In the genomic region with DNA sequence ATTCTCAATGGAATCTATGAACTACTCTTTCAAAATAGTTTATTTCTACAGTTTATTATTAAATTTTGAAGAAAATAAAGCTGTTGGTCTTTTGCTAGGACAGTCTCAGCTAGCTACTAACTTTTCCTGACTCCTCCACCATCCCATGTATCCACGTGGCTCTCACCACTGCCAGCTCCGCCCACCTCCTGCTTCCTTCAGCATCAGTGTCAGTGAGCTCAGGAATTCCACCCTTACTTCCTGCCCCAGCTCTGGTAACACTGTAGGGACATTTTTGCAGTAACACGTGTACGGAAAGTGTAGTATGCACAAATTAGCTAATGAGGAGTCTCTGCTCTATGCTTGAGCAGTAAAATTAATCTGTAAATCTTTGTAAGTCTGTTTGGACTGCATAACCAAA, we compare ENCODE assay signal across 12 mouse cellular contexts. TPM values are rescaled to one million over a fixed set of nuclear protein-coding genes. Genes with fewer than 3 reads are reported as not detected.
DNase-seq lines count a peak whose midpoint lies in the region; ATAC-seq and TF ChIP-seq lines count a peak whose summit lies in the region.
"Had no signal": no experiment of that assay in that cellular context is flagged by ENCODE, and none has a peak within 500 bp of the region (broad histone marks: within the 10 kb centered on the region; RNA-seq: fewer than 3 reads in every experiment).

No protein-coding gene starts in this region.

- no peak overlapping the region for H3K4me2 ChIP-seq in midbrain, embryonic 13.5 days (replicated peaks)
- H3K4me2 ChIP-seq: embryonic facial prominence, embryonic 12.5 days; limb, embryonic 15.5 days; stomach, embryonic 15.5 days had no signal

- H3K4me3 ChIP-seq in gastrocnemius, adult 2 months: no peak overlapping the region
- H3K4me3 ChIP-seq in midbrain, embryonic 13.5 days (replicated peaks): no peak overlapping the region
- H3K4me3 ChIP-seq: embryonic facial prominence, embryonic 12.5 days; limb, embryonic 15.5 days; stomach, embryonic 15.5 days had no signal

- peak; percentile 62 for DNase-seq in gastrocnemius, adult 2 months
- DNase-seq in gastrocnemius, postnatal 25 days: no peak
- peak; percentile 43 to 63 for DNase-seq in adrenal gland, postnatal 36 days
- peak; percentile 42 to 51 for DNase-seq in heart, postnatal 14 days
- DNase-seq in lung, postnatal 10 days: peak; percentile 73
- no peak for DNase-seq in cerebellum, adult 18-20 months
- DNase-seq in spleen, postnatal 36 days (ENCODE audit: low spot score in 2 of 2): no peak

- no peak for TF ChIP-seq CTCF in gastrocnemius, adult 2 months (IDR thresholded peaks at IDR 0.05)

- H3K27me3 ChIP-seq in midbrain, embryonic 13.5 days: no peaks in the 10 kb centered on the region
- H3K27me3 ChIP-seq: embryonic facial prominence, embryonic 12.5 days; limb, embryonic 15.5 days; stomach, embryonic 15.5 days had no signal

- H3K4me1 ChIP-seq in midbrain, embryonic 13.5 days (replicated peaks): peaks cover 27% of the 10 kb centered on the region

- no peak overlapping the region for H3K9ac ChIP-seq in midbrain, embryonic 13.5 days (replicated peaks)
- H3K9ac ChIP-seq: embryonic facial prominence, embryonic 12.5 days; limb, embryonic 15.5 days; stomach, embryonic 15.5 days had no signal

- peaks cover 61% of the 10 kb centered on the region for H3K36me3 ChIP-seq in midbrain, embryonic 13.5 days

- no peaks in the 10 kb centered on the region for H3K9me3 ChIP-seq in midbrain, embryonic 13.5 days
- H3K9me3 ChIP-seq: embryonic facial prominence, embryonic 12.5 days; limb, embryonic 15.5 days; stomach, embryonic 15.5 days had no signal

- peak overlapping the region; percentile 50; the same call in 1 of the 2 replicates for H3K27ac ChIP-seq in gastrocnemius, adult 2 months
- H3K27ac ChIP-seq in midbrain, embryonic 13.5 days: no peak overlapping the region
- H3K27ac ChIP-seq: embryonic facial prominence, embryonic 12.5 days; limb, embryonic 15.5 days; stomach, embryonic 15.5 days had no signal

- intact Hi-C loops in gastrocnemius, adult 2 months (cut with DNase I): no loop called here
- intact Hi-C loops in heart, postnatal 14 days (cut with DNase I): no loop called here

- 72% methylated on average over 4 of the region's 4 CpGs for WGBS in midbrain, embryonic 13.5 days

- ATAC-seq in midbrain, embryonic 13.5 days: no peak
- ATAC-seq: midbrain, embryonic 16.5 days had no signal

RNA-seq across cellular contexts. Expression of gene Arid4a, which starts 6.0 kb away (rescaled TPM):
- total RNA-seq in gastrocnemius, adult 2 months (2021): 1 to 10 TPM; 8.7 to 9.0 TPM
- total RNA-seq in gastrocnemius, postnatal 25 days (2021): 1 to 10 TPM; 7.8 to 8.1 TPM
- total RNA-seq in adrenal gland, postnatal 36 days (2021): 10 to 100 TPM; 21.2 to 22.3 TPM
- total RNA-seq in heart, postnatal 14 days (2021): 10 to 100 TPM; 16.9 TPM
- 46.3 and 46.8 TPM in 2 replicates for polyA plus RNA-seq in midbrain, embryonic 13.5 days (2015; fragmentation: Nextera tagmentation; extraction: Ambion mirVana)

RNA-seq across cellular contexts. Expression of gene Psma3, which starts 35.3 kb away (rescaled TPM):
- 100 to 1,000 TPM; 286 to 306 TPM for total RNA-seq in gastrocnemius, adult 2 months (2021)
- total RNA-seq in gastrocnemius, postnatal 25 days (2021): 100 to 1,000 TPM; 326 to 347 TPM
- total RNA-seq in adrenal gland, postnatal 36 days (2021): 100 to 1,000 TPM; 366 to 395 TPM
- 100 to 1,000 TPM; 218 to 231 TPM for total RNA-seq in heart, postnatal 14 days (2021)
- 617 and 632 TPM in 2 replicates for polyA plus RNA-seq in midbrain, embryonic 13.5 days (2015; fragmentation: Nextera tagmentation; extraction: Ambion mirVana)

Comparison
In these comparisons a context has a peak if more than half of its experiments do, and no peak if none do; other contexts are left out.
1. DNase-seq: peak in gastrocnemius, adult 2 months (single experiment), adrenal gland, postnatal 36 days (2 of 2), heart, postnatal 14 days (2 of 2) and lung, postnatal 10 days (single experiment); none in gastrocnemius, postnatal 25 days (single experiment), cerebellum, adult 18-20 months (0 of 2) and spleen, postnatal 36 days (0 of 2).